In genomic region chr10:65183659-65184058, GRCm38 (mm10) we compare ENCODE assay signal across 23 mouse cellular contexts.
DNase-seq lines count a peak whose midpoint lies in the region; ATAC-seq lines count a peak whose summit lies in the region.
"Had no signal": no experiment of that assay in that cellular context is flagged by ENCODE, and none has a peak within 500 bp of the region (broad histone marks: within the 10 kb centered on the region; RNA-seq: fewer than 3 reads in every experiment).

No protein-coding gene starts in this region.

- H3K4me3 ChIP-seq in forebrain, embryonic 15.5 days, result no peak overlapping the region
- no peak overlapping the region for H3K4me3 ChIP-seq in forebrain, embryonic 11.5 days (ENCODE audit: low read depth, low read length)
- H3K4me3 ChIP-seq: embryonic facial prominence, embryonic 13.5 days; embryonic facial prominence, embryonic 15.5 days; erythroblast, embryonic 14.5 days; forebrain, embryonic 10.5 days; forebrain, embryonic 13.5 days; gastrocnemius, adult 2 months had no signal

- 0 out of 2 replicates have a peak, but pooled peaks cover 3% of the 10 kb centered on the region for H3K4me1 ChIP-seq in forebrain, embryonic 15.5 days
- H3K4me1 ChIP-seq in forebrain, embryonic 11.5 days (replicated peaks; ENCODE audit: control insufficient read depth, insufficient read depth, low read length), result no peaks in the 10 kb centered on the region
- H3K4me1 ChIP-seq: embryonic facial prominence, embryonic 13.5 days; embryonic facial prominence, embryonic 15.5 days; forebrain, embryonic 10.5 days; forebrain, embryonic 13.5 days had no signal

- H3K4me2 ChIP-seq in forebrain, embryonic 15.5 days (replicated peaks), result no peak overlapping the region
- no peak overlapping the region for H3K4me2 ChIP-seq in forebrain, embryonic 11.5 days (ENCODE audit: low read depth, low read length, severe bottlenecking)
- H3K4me2 ChIP-seq: embryonic facial prominence, embryonic 13.5 days; embryonic facial prominence, embryonic 15.5 days; forebrain, embryonic 13.5 days had no signal

- H3K9ac ChIP-seq in forebrain, embryonic 15.5 days (replicated peaks), result no peak overlapping the region
- H3K9ac ChIP-seq in forebrain, embryonic 11.5 days (ENCODE audit: low read length), result no peak overlapping the region
- H3K9ac ChIP-seq: embryonic facial prominence, embryonic 13.5 days; embryonic facial prominence, embryonic 15.5 days; forebrain, embryonic 13.5 days had no signal

- WGBS in forebrain, embryonic 15.5 days, result 56% methylated on average over 1 of the region's 1 CpGs
- 74% methylated on average over 1 of the region's 1 CpGs for WGBS in forebrain, embryonic 11.5 days

- H3K27me3 ChIP-seq in forebrain, embryonic 15.5 days, result no peaks in the 10 kb centered on the region
- H3K27me3 ChIP-seq in forebrain, embryonic 11.5 days (ENCODE audit: control insufficient read depth, insufficient read depth, low read length), result no peaks in the 10 kb centered on the region
- H3K27me3 ChIP-seq: CH12.LX; embryonic facial prominence, embryonic 13.5 days; embryonic facial prominence, embryonic 15.5 days; forebrain, embryonic 13.5 days; Patski had no signal

- no peaks in the 10 kb centered on the region for H3K36me3 ChIP-seq in forebrain, embryonic 15.5 days
- no peaks in the 10 kb centered on the region for H3K36me3 ChIP-seq in forebrain, embryonic 11.5 days (ENCODE audit: control insufficient read depth, insufficient read depth, low read length)
- H3K36me3 ChIP-seq: embryonic facial prominence, embryonic 13.5 days; embryonic facial prominence, embryonic 15.5 days; forebrain, embryonic 10.5 days; G1E had no signal

- no peak for DNase-seq in cerebellum, adult 18-20 months
- DNase-seq in cerebellum, adult 9-11 months, result peak; percentile 1
- DNase-seq in cerebellum, postnatal 4 days (ENCODE audit: low spot score in 2 of 2), result no peak
- DNase-seq in forebrain, embryonic 11.5 days (ENCODE audit: low spot score), result no peak
- DNase-seq in urinary bladder, postnatal 25 days (ENCODE audit: low spot score), result no peak
- DNase-seq: adrenal gland, adult 8-10 months; adrenal gland, postnatal 25 days; B cell, adult 2 months; embryo, embryonic 11 days; gastrocnemius, adult 2 months had no signal

- ATAC-seq in cerebellum, adult (ENCODE audit: insufficient number of reproducible peaks, low FRiP score, low TSS enrichment), result peak; percentile 64; the same call in 1 of the 2 replicates
- 0 out of 2 replicates have a peak, but pooled peaks have one; percentile 16 for ATAC-seq in forebrain, embryonic 15.5 days (replicated peaks)
- ATAC-seq in forebrain, embryonic 11.5 days (replicated peaks; ENCODE audit: low FRiP score), result no peak
- ATAC-seq: activated CD4-positive, CD25-positive, alpha-beta regulatory T cell, adult 4 months; CD4-positive, CD25-positive, alpha-beta regulatory T cell, adult 4 months; forebrain, embryonic 13.5 days; forebrain, embryonic 16.5 days; Patski had no signal

- no peak overlapping the region for H3K27ac ChIP-seq in forebrain, embryonic 15.5 days (replicated peaks)
- H3K27ac ChIP-seq in forebrain, embryonic 11.5 days (ENCODE audit: low read depth, low read length), result no peak overlapping the region
- H3K27ac ChIP-seq: embryonic facial prominence, embryonic 13.5 days; embryonic facial prominence, embryonic 15.5 days; forebrain, embryonic 10.5 days; forebrain, embryonic 13.5 days; gastrocnemius, adult 2 months had no signal

- no peaks in the 10 kb centered on the region for H3K9me3 ChIP-seq in forebrain, embryonic 15.5 days
- H3K9me3 ChIP-seq in forebrain, embryonic 11.5 days (ENCODE audit: control insufficient read depth, low read length), result no peaks in the 10 kb centered on the region
- H3K9me3 ChIP-seq: embryonic facial prominence, embryonic 13.5 days; embryonic facial prominence, embryonic 15.5 days; forebrain, embryonic 10.5 days; forebrain, embryonic 13.5 days; G1E had no signal
